Mouse (Mus musculus) granulocyte monocyte progenitor cell, adult 5-6 weeks (primary cell): ENCODE measurements around the gene Tbx6. TPM values are rescaled to one million over a fixed set of nuclear protein-coding genes. Genes with fewer than 3 reads are reported as not detected.
A peak's percentile ranks its signal among the peaks of the same experiment; 100 is the strongest.
"Not testable (repeated sequence)": the region's sequence is repeated elsewhere in the genome, so short reads cannot be mapped to it uniquely, and the experiment has no call there.

Experiments used
- ATAC-seq: replicated peaks from 2 replicates; pipeline ENCODE4 v1.8.0; 2016; ENCODE audit warnings: mild to moderate bottlenecking, moderate TSS enrichment, inconsistent platforms; ENCODE audit not compliant: poor library complexity, severe bottlenecking
- total RNA-seq, 2 experiments: library from RNA; stranded (forward) in 1 of 2; stranded (reverse) in 1 of 2; fragments of 200-712, 200-1000 nt in 1 of 2; fragments of >200 nt in 1 of 2; fragmentation: Nextera tagmentation in 1 of 2; gene quantifications; 2 replicates each; pipeline ENCODE4 v1.2.3; 2014 to 2017

The Tbx6 gene
- total RNA-seq, 2 experiments from 2014 or later, result 0.58 TPM; not detected in 1

DNA sequence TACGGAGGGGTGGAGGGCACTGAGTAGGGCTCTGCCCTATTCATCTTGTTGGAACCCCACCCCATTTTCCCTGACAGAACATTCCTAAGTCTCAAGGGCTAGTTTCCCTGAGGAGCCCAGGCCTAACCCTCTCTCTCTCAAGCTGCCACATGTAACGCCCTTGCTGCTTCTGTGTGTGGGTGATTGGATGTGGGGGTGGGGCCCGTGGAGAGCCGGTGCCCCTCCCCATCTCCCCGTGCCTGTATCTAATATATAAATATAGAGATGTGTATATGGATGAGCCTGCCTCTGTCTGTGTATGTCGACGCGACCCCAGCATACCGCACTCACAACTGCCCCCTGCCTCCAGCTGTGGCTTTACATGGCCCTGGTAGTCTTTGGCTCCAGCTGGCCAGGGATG is 15.7 kb upstream of the Tbx6 start:
- no peak for ATAC-seq

DNA sequence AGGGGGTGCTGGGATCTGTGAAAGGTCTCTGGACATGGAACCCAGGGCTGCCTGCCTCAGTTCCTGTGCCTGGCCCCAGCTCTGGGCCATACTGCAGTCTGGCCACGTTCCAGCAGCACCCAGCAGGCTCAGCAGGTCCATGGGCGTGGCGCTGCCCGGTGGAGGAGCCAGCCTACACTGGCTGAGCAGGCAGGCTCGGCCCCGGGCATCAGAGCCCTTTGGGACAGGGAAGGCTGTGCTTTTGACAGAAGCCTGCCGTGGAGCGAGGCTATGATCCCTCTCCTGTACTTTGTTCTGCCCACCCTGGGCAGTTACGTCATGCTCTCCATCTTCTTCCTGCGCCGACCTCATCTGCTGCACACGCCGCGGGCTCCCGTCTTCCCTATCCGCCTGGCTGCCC is 15.1 kb upstream of the Tbx6 start, which contains the start of gene Gdpd3:
Gdpd3 (plus strand) TSS at position 134 of the 400 bp plus-strand sequence.
- ATAC-seq, result no peak

DNA sequence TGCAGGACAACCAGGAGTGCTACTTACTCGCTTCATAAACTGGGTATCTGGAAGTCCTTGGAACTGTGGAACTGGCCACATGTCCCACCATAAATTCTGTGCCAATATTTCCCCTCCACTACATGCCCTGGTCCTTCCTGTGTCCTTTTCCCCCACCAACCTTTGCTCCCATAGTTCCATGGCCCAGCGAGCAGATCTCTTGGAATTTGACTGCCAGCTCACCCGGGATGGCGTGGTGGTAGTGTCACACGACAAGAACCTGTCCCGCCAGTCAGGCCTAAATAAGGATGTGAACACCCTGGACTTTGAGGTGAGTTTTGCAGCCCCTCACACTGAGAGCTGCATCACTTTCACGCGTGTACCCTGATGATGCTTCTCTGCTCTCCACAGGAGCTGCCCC is 14.3 kb upstream of the Tbx6 start:
- ATAC-seq, result no peak

DNA sequence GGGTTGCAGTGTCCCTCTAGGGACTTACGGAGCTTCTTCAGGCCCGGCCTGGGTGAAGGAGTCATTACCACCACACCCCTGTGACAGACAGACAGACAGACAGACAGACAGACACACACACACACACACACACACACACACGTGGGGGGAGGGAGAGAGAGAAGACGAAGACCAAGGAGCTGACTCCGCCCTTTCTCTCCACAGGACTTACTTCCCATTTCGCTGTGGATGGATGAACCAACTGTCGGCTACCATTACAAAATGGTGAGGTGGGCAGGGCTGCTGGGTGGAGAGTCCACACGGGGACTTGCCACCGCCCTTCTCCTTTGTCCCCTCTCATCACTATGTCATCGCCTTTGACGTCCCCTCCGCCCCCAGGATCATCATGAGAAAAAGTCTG is 10.5 kb upstream of the Tbx6 start:
- peak; percentile 94 for ATAC-seq

DNA sequence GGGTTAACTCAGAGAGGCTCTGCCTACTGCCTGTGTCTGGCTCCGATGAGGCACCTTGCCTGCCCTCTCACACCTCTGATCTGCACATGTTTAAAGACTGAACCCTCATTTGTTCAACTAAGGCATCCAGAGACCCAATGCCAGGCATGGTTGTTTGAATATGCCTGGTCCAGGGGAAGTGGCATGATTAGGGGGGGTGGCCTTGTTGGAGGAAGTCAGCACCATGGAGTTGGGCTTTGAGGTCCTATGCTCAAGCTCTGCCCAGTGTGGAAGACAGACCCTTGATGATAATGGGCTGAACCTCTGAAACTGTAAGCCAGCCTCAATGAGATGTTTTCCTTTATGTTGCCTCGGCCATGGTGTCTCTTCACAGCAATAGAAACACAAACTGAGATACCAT is 7.9 kb upstream of the Tbx6 start:
- ATAC-seq, result no peak

DNA sequence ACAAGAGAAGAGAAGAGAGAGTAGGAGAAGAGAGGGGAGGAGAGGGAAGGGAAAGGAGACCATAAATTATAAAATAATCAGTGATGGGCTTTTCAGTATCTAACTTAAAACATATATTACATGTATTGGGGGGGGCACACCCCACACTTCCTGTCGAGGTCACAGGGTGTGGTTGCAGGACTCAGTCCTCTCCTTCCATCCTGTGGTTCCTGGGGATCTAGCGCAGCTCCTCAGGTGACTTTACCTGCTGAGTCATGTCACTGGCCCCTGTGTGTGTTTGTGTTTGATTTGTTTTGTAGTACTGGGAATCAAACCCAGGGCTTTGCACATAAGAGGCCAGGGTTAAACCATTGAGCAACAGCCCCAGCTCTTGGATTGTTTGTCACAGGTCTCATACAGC is 6.8 kb upstream of the Tbx6 start:
- no peak for ATAC-seq

DNA sequence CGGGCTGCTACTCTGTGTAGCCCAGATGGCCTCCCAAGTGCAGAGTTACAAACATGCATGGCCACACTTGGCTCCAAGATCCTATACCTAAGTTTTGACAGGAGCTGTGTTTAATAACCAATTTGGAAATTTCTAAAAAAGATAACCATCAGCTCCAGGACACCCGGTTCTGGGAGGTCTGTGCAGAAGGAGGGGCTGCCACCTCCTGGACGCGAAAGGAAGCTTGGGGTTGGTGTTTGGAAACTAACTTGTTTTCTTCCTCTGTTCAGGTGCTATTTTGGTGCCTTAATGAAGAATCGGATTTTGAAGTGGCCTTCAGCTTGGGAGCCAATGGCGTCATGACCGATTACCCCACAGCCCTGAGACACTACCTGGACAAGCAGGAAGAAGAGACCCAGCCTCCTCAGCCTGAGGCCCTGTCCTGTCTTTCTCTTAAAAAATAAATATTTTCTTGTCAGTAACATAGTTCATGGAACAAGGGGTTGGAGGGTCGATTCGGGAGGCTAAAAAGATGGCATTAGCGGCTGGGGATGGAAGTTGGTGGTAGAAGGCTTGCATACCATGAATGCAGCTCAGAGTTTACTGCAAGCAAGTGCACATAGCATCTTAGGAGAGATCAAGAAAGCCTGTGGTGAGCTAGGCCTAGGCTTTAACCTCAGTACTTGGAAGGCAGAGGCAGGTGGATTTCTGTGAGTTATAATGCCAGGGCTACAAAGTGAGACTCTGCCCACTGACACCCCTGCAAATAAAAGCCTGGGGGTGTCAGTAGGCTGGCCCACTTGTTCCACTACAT is 5.9 kb upstream of the Tbx6 start:
- ATAC-seq, result no peak

DNA sequence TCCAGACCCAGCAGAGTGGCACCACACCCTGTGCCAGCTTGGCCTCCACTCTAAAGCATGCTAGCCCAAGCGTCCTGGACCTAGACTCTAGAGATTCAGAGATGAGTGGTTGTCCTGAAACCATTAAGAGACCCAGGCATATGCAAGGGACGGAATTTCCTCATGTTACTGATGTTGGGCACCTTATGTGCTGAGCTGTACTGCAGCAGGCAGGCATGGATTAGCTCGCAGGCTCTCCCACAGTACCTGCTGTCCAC is 5.4 kb upstream of the Tbx6 start:
- ATAC-seq, result no peak

DNA sequence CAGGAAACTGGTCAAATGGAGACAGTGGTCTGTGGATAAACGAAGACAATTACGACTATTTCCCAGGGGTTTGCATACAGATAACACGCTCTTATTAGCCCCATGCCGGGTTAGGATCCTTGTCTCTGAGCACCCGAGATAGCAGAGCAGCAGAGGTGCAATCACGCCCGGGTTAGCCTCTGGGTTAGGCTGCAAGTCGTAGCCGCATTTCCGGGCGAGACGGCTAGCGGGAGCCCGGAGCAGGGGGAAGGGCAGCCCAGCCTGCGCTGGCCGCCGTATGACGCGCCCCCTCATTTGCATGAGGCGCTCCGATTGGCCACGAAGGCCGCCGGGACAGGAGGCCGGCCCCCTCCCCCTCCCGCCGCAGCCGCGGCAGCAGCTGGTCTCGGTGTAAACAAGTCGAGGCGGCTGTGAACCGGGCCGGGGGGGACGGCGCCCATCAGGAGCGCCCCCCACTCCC is 4.7 kb upstream of the Tbx6 start, which contains the start of gene Ypel3:
Ypel3 (plus strand) TSS at position 358 of the 460 bp plus-strand sequence.
- ATAC-seq, result peak; percentile 89

DNA sequence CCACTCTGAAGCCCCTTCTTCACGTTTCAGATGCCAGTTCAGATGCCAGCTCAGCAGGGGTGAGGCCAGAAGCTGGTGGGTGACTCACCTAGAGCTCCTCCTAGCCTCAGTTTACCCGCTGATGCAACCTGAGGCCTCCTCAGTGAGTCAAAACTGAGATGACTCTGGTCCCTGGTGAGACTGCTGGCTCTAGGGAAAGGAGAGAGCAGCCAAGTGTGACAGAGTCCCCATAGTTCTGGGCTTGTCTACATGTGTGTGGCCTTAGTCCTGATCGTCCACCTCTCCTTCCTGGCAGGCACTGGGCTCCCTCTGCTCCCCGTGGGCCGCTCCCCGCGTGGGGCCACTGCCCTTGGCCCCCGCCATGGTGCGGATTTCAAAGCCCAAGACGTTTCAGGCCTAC is 3.8 kb upstream of the Tbx6 start:
- ATAC-seq, result no peak

DNA sequence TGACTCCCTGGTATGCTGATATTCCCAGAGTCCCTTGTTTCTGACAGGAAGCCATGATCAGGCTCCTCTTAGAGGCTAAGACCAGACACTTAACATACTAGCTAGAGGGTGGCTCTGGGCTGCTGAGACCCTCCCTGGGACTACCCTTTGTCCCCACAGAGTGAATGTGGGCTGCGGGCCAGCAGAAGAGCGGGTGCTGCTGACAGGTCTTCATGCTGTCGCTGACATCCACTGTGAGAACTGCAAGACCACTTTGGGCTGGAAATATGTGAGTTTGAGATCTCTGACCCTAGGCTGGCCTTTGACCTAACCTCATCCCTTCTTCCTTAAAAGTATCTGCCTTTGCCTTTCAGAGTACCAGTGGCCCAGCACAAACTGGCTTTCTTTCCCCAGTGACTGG is 3.1 kb upstream of the Tbx6 start:
- ATAC-seq, result no peak

DNA sequence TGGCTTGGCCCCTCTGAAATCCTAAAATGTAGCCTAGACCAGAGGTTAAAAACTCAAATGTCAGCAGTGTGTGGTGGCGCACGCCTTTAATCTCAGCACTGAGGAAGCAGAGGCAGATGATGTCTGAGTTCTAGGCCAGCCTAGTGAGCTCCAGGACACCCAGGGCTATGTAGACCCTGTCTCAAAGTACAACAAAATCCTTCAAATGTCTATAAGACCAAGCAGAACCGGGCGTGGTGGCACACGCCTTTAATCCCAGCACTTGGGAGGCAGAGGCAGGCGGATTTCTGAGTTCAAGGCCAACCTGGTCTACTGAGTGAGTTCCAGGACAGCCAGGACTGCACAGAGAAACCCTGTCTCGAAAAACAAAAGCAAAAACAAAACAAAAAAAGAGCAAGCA is 2.2 kb upstream of the Tbx6 start:
- ATAC-seq, result not testable (repeated sequence)

DNA sequence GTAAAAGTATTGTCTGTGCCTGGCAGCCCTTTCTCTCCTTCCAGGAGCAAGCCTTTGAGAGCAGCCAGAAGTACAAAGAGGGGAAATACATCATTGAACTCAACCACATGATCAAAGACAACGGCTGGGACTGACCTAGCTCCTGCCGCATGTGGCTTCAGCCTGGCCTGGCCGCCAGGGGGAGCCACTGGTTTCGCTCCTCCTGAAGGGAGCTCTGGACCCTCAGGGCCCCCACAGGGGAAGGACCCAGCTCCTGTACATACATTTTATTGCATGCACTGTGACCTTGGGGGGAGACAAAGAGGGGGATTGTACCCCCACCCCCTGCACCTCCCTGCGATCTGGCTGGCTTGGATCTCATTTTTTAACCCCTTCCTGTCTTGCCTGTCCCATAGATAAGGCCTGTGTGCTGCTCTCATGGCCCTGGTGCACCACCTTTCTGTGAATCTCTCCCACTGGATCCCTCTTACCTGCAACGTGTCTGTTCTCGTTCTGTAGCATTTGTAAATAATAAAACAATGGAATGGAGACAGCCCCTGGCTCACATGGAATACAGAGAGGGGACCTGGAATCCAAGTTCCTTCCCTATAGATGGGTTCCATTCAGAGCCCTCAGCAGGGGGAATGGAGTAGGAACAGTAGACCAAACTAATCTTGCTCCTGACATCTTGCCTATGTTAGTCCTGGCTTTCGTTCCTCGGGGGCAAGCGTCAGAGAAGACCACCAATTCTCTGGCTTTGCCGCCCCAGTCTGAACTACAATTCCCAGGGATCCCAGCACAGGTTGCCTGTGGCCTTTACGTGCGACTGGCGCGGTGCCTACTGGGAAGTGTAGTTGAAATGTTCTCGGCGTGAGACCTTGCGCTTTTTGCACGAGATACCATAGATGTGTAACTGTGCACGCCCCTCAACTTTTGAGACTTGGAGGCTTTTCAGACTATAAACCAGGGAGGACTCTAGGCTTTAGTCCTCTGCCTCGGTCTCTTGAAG is 1.0 kb upstream of the Tbx6 start:
- peak; percentile 60 for ATAC-seq

DNA sequence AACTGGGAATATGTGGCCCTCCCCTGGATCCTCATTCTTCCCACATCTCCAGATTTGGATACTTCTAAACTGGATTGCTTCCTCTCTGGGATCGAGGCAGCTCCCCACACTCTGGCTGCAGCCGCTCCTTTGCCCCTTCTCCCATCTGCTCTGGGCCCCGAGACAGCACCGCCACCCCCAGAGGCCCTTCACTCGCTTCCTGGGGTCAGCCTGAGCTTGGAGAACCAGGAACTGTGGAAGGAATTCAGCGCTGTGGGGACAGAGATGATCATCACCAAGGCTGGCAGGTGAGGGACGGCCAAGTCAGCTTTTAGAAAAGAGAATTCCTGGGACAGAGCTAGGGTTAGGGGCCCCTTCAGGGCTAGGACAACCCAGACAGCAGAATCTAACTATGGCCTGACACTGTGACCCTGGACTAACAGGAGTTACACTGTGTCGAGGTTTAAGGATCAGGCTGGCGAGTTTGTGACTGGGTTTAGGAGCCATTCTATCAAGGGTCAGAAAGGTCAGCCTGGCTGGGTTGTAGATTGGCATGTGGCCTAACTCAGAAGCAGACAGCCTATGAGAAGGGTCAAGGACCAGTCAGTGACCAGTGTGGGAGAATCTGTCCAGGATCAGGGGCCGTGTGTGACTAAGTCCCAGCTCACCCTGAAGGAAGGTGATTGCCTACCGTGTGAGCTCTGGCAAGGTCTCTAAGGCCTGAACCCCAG is 533 bp downstream of the Tbx6 start:
- ATAC-seq, result no peak

DNA sequence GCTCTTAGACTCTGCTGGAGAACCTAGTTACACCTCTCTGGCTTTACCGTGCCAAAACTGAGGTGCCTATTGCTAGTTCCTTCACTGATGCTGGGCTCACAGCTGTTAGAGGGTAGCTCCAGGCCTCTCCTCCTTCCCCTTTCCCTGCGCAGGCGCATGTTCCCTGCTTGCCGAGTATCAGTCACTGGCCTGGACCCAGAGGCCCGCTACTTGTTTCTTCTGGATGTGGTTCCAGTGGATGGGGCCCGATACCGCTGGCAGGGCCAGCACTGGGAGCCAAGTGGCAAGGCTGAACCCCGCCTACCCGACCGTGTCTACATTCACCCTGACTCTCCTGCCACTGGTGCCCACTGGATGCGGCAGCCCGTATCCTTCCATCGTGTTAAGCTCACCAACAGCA is 1.4 kb downstream of the Tbx6 start:
- ATAC-seq, result no peak

DNA sequence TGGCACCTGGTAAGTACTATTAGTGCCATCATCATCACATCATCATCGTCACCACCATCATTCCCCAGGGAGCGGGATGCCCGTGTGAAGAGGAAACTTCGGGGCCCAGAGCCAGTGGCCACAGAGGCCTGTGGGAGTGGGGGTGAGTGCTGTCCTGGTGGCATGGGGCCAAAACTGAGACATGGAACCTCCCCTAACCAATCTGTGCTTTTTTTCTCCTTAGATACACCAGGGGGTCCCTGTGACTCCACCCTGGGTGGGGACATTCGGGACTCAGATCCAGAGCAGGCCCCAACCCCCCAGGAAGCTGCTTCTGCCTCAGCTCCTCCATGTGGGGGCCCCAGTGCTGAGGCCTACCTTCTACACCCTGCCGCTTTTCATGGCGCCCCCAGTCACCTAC is 3.2 kb downstream of the Tbx6 start:
- ATAC-seq, result no peak

DNA sequence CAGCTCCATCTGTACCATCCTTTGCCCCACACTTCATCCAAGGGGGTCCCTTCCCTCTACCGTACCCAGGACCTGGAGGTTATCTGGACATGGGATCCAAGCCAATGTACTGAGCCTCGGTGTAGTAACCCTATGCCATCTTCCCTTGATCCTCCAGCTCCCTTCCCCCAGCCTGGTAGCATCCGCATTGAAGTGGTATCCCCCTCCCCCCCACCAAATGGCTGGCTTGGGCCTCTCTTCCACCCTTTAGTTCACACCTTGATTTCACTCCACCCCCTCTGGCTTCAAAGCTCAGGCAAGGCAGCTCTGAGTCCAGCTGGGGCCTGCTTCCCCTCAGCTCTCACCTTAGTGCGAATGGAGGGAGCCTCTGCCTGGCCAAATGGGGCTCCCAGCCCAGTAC is 3.8 kb downstream of the Tbx6 start:
- ATAC-seq, result no peak

DNA sequence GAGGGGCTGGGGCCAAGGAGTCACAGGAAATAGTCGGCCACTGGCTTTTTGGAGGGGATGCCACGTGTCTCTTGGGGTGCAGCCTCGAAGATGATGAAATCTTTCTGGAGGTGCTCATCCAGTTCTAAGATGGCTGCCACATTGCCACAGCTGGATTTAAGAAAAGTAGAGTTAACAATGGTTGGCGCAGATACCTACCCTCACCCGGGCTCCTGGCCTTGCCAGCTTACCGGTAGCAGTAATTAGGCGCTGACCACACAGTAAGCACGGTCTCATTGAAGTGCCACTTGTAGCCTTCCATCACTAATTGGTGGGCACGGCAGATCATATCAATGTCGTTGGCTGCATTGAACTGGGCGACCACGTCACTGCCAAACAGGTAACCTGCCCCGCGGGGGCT is 4.9 kb downstream of the Tbx6 start:
- ATAC-seq, result no peak

DNA sequence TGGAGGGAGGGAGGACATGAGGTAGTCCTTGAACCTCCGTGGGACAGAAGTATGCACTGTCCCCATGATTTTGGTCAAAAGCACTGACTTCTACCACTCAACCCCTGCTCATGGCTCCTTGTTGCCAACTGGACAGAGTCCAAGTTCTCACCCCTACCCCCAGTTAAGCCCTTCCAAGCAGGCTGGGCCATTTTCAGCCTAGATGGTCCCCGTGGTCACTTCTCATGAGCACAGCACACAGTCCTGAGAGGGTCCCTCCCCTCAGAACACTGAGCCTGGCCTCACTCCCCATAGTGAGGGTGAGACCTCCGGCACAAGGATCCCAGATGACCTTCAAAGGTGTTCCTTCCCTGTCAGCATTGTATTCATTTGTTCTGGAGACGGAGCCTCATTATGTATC is 7.9 kb downstream of the Tbx6 start:
- ATAC-seq, result no peak

DNA sequence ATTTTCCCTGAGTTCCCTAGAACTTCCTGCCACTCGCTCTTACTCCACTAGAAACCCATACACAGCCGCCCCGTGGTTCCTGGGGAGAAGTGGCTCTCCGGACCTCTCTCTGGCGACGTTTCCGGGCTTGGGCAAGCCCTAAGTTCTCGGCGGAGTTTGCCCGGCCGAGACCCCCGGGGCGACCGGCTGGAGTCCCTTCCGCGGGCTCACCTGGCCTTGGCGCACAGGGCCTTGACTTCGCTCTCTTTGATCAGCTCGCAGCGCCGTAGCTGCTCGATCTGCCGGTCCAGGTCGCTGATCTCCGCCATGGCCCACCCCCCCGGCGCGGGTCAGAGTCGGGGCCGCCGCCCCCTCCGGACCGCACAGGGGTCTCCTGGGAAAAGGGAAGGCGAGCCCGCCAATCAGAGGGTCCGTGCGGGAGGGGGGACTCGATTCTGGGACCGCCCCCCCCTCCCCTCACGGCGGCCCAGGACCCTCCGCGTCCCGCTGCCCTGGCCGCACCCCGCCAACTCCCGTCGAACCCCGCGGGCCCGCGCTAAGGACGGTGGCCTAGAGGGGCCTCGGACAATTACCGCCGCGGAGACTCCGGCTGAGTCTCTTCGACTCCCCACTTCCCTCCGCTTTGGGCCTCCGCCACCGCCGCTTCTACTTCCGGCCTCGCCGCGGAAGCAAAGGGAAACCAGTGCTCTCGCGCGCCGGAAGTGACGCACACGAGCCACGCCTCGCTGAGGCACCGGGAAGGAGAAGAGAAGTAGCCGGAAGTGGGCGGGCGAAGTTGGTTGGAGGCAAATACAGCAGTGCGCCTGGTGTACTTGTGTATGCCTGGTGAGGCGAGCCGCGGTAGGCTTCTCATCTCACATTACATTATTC is 10.8 kb downstream of the Tbx6 start, which contains the start of gene Ppp4c:
Ppp4c (minus strand) TSS at position 646 of the 870 bp plus-strand sequence.
- ATAC-seq, result peak; percentile 93
